Mouse (Mus musculus) embryonic facial prominence, embryonic 14.5 days (tissue): Measurements from ENCODE around the gene Kcnh7. TPM values are rescaled to one million over a fixed set of nuclear protein-coding genes. Genes with fewer than 3 reads are reported as not detected.

Source experiments
- ATAC-seq: fragments of 200-750 bp; cut with Nextera tagmentation; 2 replicates; pipeline ENCODE4 v1.8.0; 2017; ENCODE audit warnings: low read depth, moderate number of reproducible peaks, moderate TSS enrichment
- DNase-seq: peaks from one replicate; pipeline ENCODE4 v3.0.0-alpha.2; 2015; ENCODE audit warnings: low spot score
- H3K27ac ChIP-seq: fragments of 300-500 bp; sonication (generic); replicated peaks from 2 replicates; pipeline ENCODE4 v1.5.1; 2014; ENCODE audit warnings: low read depth, mild to moderate bottlenecking, low read length, moderate library complexity
- H3K27me3 ChIP-seq: fragments of 300-500 bp; sonication (generic); replicated peaks from 2 replicates; pipeline ENCODE4 v1.6.1; 2014; ENCODE audit warnings: low read length; ENCODE audit not compliant: control insufficient read depth, insufficient read depth
- H3K36me3 ChIP-seq: fragments of 300-500 bp; sonication (generic); 2 replicates; pipeline ENCODE4 v1.6.1; 2014; ENCODE audit warnings: low read length, mixed read lengths; ENCODE audit not compliant: control insufficient read depth, insufficient read depth
- H3K4me1 ChIP-seq: fragments of 300-500 bp; sonication (generic); 2 replicates; pipeline ENCODE4 v1.6.1; 2014; ENCODE audit warnings: antibody characterized with exemption, low read length; ENCODE audit not compliant: control insufficient read depth, insufficient read depth
- H3K4me2 ChIP-seq: fragments of 300-500 bp; sonication (generic); 2 replicates; pipeline ENCODE4 v1.6.1; 2014; ENCODE audit warnings: low read depth, mild to moderate bottlenecking, low read length, moderate library complexity, mixed read lengths
- H3K4me3 ChIP-seq: fragments of 300-500 bp; sonication (generic); 2 replicates; pipeline ENCODE4 v1.5.1; 2014; ENCODE audit warnings: low read depth, mild to moderate bottlenecking, low read length
- H3K9ac ChIP-seq: fragments of 300-500 bp; sonication (generic); 2 replicates; pipeline ENCODE4 v1.6.1; 2014; ENCODE audit warnings: low read depth, mild to moderate bottlenecking, low read length, moderate library complexity, mixed read lengths
- H3K9me3 ChIP-seq: fragments of 300-500 bp; sonication (generic); 2 replicates; pipeline ENCODE4 v1.6.1; 2016; ENCODE audit warnings: low read length; ENCODE audit not compliant: control insufficient read depth
- WGBS: fragments of 180-500 bp; shearing (Covaris S2); extraction: QIAGEN DNeasy Blood & Tissue Kit; methylation state at CpG from one replicate; pipeline ENCODE4 v1.1.7; 2014; 5-methylcytosine and 5-hydroxymethylcytosine counted together
- polyA plus RNA-seq: library from polyadenylated mRNA; unstranded; fragments of >200 nt; fragmentation: Nextera tagmentation; extraction: Ambion mirVana; gene quantifications from 2 replicates; pipeline ENCODE4 v1.2.1, GENCODE M21; 2014

Gene Kcnh7
- polyA plus RNA-seq, 1 experiment from 2014 or later = 0.72 TPM

DNA sequence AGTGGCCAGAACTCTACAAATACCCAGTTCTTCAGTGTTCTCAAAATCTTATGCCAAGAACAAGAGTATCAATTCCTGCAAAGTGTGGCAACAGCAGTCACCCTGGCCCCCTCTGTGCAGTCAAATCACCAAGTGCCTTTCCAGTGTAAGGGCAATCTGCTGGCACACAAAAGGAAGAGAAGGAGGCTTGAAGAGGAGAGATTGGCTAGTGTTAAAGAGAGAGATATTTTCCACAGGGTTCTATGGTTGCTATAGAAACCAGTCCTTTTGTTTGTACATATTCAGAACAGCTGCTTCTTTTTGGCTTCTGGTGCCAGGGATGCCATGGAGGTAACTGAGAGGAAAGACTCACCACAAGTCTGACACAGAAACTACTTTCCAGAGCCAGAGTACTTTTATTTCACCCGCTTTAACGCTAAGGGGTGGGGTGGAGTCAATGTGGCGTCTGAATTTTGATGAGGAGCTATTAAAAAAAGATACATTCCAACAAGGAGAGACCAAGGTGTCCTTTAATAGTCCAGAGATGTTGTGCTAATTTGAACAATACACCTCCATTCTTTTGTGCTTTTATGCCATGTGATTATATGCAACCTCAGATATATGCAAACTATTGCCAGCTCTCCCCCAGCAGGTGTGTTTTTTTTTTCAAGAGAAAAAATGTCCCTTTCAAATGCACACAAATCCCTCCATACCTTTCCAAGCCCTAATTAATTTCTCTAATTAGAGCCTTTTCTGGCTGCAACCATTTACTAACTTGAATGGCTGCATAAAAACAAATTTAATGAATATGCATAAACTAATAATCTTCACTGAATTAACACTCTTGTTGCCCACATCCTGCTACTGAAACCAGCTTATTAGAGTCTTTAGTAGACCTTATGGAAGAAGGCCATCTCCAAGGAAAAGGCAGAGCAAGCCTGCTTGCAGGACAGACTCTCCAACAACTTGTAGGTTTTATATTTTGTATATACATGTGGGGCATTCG lies 66.6 kb downstream of the Kcnh7 start:
- ATAC-seq (peak; percentile 47; the same call in 1 of the 2 replicates), DNase-seq (peak; percentile 41)
- Histone ChIP-seq H3K4me3 (no peak overlapping the region), H3K9me3 (no peaks in the 10 kb centered on the region), H3K36me3 (no peaks in the 10 kb centered on the region), H3K9ac (no peak overlapping the region), H3K4me1 (no peaks in the 10 kb centered on the region), H3K27me3 (no peaks in the 10 kb centered on the region), H3K27ac (no peak overlapping the region), H3K4me2 (no peak overlapping the region)
- 58% methylated on average over 4 of the region's 4 CpGs for WGBS

- H3K9me3 ChIP-seq = no peaks in the 10 kb centered on the region
- 90% methylated on average over 2 of the region's 2 CpGs for WGBS
- H3K36me3 ChIP-seq = no peaks in the 10 kb centered on the region
Measured at GRCm38 (mm10) chr2:63105971-63106370, 78.1 kb downstream of the Kcnh7 start.

DNA sequence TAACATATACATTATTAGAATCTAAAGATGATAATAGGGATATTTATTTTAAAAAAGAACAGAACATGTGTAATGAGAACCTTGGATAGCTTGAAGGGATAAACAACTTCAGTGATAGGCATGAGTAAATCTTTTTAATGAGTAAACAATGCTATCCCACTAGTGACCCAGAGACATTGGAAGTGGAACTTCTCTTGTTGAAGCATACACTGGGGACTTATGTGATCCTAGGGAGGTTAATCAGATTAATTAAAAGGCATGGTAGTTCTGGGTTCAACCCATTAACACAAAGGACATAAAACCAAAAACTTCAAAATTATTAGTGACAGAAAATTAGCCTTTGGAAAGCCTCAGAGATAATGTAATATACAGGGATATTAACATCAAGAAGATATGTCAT lies 84.4 kb downstream of the Kcnh7 start:
- Histone ChIP-seq H3K4me1 (no peaks in the 10 kb centered on the region), H3K9ac (no peak overlapping the region), H3K4me2 (no peak overlapping the region), H3K27me3 (no peaks in the 10 kb centered on the region), H3K9me3 (no peaks in the 10 kb centered on the region), H3K4me3 (no peak overlapping the region), H3K27ac (no peak overlapping the region), H3K36me3 (no peaks in the 10 kb centered on the region)
- ATAC-seq (no peak), DNase-seq (no peak)

More at GRCm38 (mm10) chr2:63105971-63106370, 78.1 kb downstream of the Kcnh7 start:
- ATAC-seq (no peak), DNase-seq (no peak)
- Histone ChIP-seq H3K27me3 (no peaks in the 10 kb centered on the region), H3K9ac (no peak overlapping the region), H3K4me1 (no peaks in the 10 kb centered on the region), H3K4me3 (no peak overlapping the region), H3K4me2 (no peak overlapping the region), H3K27ac (no peak overlapping the region)

DNA sequence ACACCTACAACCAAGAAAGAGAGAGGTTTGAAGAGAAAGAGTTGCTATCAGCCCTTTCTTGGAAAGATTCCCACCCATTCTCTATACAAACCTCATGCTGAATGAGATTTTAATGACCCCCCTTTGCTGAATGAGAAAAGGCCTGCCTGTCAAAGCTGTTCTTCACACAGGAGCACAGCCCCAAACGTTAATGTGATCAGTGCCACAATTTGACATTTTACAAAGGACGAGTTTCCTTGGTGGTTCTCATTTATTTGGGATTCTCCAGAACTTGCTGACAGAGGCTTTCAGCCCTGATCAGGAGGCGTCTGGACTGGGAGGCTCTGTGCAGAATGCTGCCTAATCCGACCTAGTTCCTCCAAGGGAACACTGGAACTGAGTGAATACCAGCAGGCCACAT lies 92.3 kb downstream of the Kcnh7 start:
- Histone ChIP-seq H3K9me3 (no peaks in the 10 kb centered on the region), H3K27ac (no peak overlapping the region), H3K4me2 (no peak overlapping the region), H3K4me3 (no peak overlapping the region), H3K4me1 (no peaks in the 10 kb centered on the region), H3K27me3 (no peaks in the 10 kb centered on the region), H3K36me3 (no peaks in the 10 kb centered on the region), H3K9ac (no peak overlapping the region)
- WGBS = 54% methylated on average over 4 of the region's 4 CpGs
- ATAC-seq (no peak), DNase-seq (no peak)

DNA sequence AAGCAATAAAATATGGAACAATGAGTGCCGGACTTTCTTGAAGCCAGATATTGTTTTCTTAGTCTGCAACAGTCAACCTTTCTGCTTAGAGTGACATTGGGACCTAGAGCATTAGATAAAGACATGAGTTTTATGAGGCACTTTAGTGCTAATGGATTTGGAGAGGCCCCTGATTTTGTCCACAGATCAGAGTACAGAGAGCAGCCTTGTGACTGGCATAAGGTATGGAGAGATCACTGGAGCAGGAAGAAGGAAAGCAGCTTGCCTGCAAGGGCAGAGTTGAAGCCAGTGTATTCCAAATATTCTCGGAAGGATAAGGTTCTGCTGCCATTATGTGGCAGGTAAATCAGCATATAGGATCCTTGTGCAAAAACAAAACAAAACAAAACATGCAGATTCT lies 93.6 kb downstream of the Kcnh7 start:
- no peaks in the 10 kb centered on the region for H3K4me1 ChIP-seq
- no peak overlapping the region for H3K27ac ChIP-seq
- WGBS = 77% methylated on average over 2 of the region's 2 CpGs
- H3K36me3 ChIP-seq = no peaks in the 10 kb centered on the region
- H3K4me2 ChIP-seq = no peak overlapping the region
- DNase-seq = no peak
- H3K27me3 ChIP-seq = no peaks in the 10 kb centered on the region
- no peak overlapping the region for H3K9ac ChIP-seq
- no peak for ATAC-seq
- H3K4me3 ChIP-seq = no peak overlapping the region
- H3K9me3 ChIP-seq = no peaks in the 10 kb centered on the region

- Histone ChIP-seq H3K36me3 (no peaks in the 10 kb centered on the region), H3K27ac (no peak overlapping the region), H3K9ac (no peak overlapping the region), H3K4me1 (no peaks in the 10 kb centered on the region), H3K4me3 (no peak overlapping the region), H3K9me3 (no peaks in the 10 kb centered on the region), H3K27me3 (no peaks in the 10 kb centered on the region), H3K4me2 (no peak overlapping the region)
- DNase-seq (no peak), ATAC-seq (no peak)
- WGBS = 57% methylated on average over 2 of the region's 2 CpGs
Measured at GRCm38 (mm10) chr2:63058386-63058785, 125.7 kb downstream of the Kcnh7 start.

GRCm38 (mm10) chr2:63049884-63050283 lies 134.2 kb downstream of the Kcnh7 start:
- Histone ChIP-seq H3K27ac (no peak overlapping the region), H3K4me3 (no peak overlapping the region), H3K4me1 (no peaks in the 10 kb centered on the region), H3K36me3 (no peaks in the 10 kb centered on the region), H3K9me3 (no peaks in the 10 kb centered on the region), H3K27me3 (no peaks in the 10 kb centered on the region), H3K9ac (no peak overlapping the region), H3K4me2 (no peak overlapping the region)
- WGBS = 79% methylated on average over 3 of the region's 3 CpGs
- no peak for DNase-seq
- no peak for ATAC-seq

- H3K36me3 ChIP-seq = no peaks in the 10 kb centered on the region
- no peaks in the 10 kb centered on the region for H3K4me1 ChIP-seq
- no peak overlapping the region for H3K9ac ChIP-seq
- DNase-seq = no peak
- H3K9me3 ChIP-seq = no peaks in the 10 kb centered on the region
- H3K4me2 ChIP-seq = no peak overlapping the region
- H3K27ac ChIP-seq = no peak overlapping the region
- no peak for ATAC-seq
- WGBS = 83% methylated on average over 3 of the region's 3 CpGs
- no peak overlapping the region for H3K4me3 ChIP-seq
- H3K27me3 ChIP-seq = no peaks in the 10 kb centered on the region
Measured at GRCm38 (mm10) chr2:63039718-63040117, 144.4 kb downstream of the Kcnh7 start.

- Histone ChIP-seq H3K36me3 (no peaks in the 10 kb centered on the region), H3K4me1 (no peaks in the 10 kb centered on the region), H3K9ac (no peak overlapping the region), H3K27me3 (no peaks in the 10 kb centered on the region), H3K4me3 (no peak overlapping the region), H3K4me2 (no peak overlapping the region), H3K27ac (no peak overlapping the region), H3K9me3 (no peaks in the 10 kb centered on the region)
- DNase-seq = no peak
- no peak for ATAC-seq
Measured at GRCm38 (mm10) chr2:63014909-63015308, 169.2 kb downstream of the Kcnh7 start.
